Mouse (Mus musculus) megakaryocyte, embryonic 14.5 days (primary cell): ENCODE measurements around the gene Qrfpr.

Experiments used
- FLI1 ChIP-seq: IDR thresholded peaks from 2 replicates; pipeline ENCODE4 v1.6.1; 2012; ENCODE audit warnings: low read length, inconsistent platforms, mixed read lengths
- GATA1 ChIP-seq: IDR thresholded peaks from 3 replicates; pipeline ENCODE4 v1.6.1; 2012; ENCODE audit warnings: mixed read lengths, low read length, inconsistent platforms, borderline replicate concordance

DNA sequence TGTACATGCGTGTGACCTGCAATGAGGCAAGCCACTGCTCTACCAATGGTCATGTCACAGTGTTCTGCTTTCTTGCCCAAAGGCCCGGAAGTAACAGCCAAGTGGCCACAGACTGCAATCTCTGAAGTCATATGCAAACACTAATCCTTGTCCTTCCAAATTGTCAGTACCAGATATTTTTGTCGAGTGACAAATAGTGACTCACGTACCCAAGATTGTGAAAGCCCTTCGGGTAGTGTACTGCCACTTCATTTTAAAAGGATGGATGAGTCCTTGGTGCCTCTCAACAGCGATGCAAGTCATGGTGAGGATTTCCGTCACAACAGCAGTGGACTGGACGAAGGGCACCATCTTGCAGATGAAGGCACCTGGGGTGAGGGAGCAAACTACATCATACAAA, 32.9 kb downstream of the Qrfpr start:
- TF ChIP-seq GATA1 (no peak), FLI1 (no peak)
